Mouse (Mus musculus): Measurements from ENCODE around the gene Phactr2.

DNA sequence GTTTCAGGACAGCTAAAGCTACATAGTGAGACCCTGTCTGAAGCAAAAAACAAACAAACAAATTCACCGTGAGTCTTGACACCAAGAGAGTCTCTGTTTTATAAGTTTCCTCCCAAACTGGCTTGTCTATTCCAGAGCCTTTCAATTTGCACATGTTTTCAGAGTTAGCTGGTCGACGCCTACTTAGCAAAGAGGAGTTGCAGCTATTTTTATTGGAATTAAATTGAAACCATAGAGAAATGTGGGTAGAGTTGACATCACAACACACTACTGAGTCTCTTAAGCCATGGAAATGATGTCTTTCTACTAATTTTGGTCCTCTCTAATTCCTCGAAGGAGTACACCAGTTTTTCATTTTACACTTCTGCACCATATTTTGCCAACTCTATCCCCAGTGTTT is 313.3 kb downstream of the Phactr2 start:
- TF ChIP-seq MYC (IDR thresholded peaks at IDR 0.05; ENCODE audit: low read depth, low read length) (no peak), EP300 (IDR thresholded peaks at IDR 0.05; ENCODE audit: low read depth in 1 of 2, low read length in 2 of 2) (no peak), CHD2 (IDR thresholded peaks at IDR 0.05; ENCODE audit: low read length) (no peak), CTCF (IDR thresholded peaks at IDR 0.05 in 2 of 3, conservative IDR thresholded peaks at IDR 0.05 in 1 of 3; ENCODE audit: control insufficient read depth in 1 of 3, insufficient read depth in 1 of 3, low read depth in 2 of 3, low read length in 3 of 3, poor library complexity in 1 of 3, severe bottlenecking in 1 of 3) (no peak), CHD1 (IDR thresholded peaks at IDR 0.05; ENCODE audit: low read depth, low read length) (no peak), MAZ (IDR thresholded peaks at IDR 0.05; ENCODE audit: low read depth, low read length) (no peak)
